Mouse (Mus musculus) spleen, embryonic (tissue): Measurements from ENCODE around the gene Eif1.

Source experiments
- CTCF ChIA-PET: fragments of 350-600 bp; sonication (Branson Sonifier 250); formaldehyde crosslinking; loops from one replicate; lab custom pipeline; 2022; lab: Charles Lee

Gene Eif1

DNA sequence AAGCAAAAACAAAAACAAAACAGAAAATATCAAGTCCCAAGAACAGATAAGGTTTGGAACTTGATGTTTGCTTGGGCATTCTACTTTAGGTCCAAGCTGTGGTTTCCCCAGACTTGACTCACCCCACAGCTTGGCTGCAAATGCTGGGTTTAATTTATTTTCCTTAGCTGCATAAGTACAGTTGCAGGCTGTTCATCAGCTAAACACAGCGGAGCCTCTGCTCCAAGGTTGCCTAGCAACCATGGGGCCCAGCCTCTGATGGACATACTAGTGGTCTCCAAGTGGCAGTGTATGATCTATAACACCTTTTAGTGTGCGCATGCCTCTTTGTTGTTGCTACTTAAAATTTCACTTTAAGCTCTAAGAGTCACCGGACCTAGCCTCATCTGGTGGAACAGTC is 16.0 kb downstream of the Eif1 start:
- CTCF ChIA-PET: interaction anchor here (0.8 kb wide), 1 partner anchor 679 kb away, joined by 5 read pairs; no protein-coding TSS in a partner anchor

GRCm38 (mm10) chr11:100344269-100344668 is 24.6 kb downstream of the Eif1 start:
- CTCF ChIA-PET: no interaction called here

GRCm38 (mm10) chr11:100352076-100352857 is 32.6 kb downstream of the Eif1 start:
- CTCF ChIA-PET: interaction anchor here (0.7 kb wide), 1 partner anchor 9 kb away, joined by 5 read pairs; no protein-coding TSS in a partner anchor

GRCm38 (mm10) chr11:100355151-100355951 is 35.7 kb downstream of the Eif1 start:
- CTCF ChIA-PET: interaction anchor here (0.6 to 0.7 kb wide), 3 partner anchors 59 to 1215 kb away, joined by 3 to 14 read pairs (median 3); no protein-coding TSS in a partner anchor

- CTCF ChIA-PET: interaction anchor here (0.7 kb wide), 1 partner anchor 60 kb away, joined by 3 read pairs; no protein-coding TSS in a partner anchor
These were observed 36.5 kb downstream of the Eif1 start, which contains the start of gene Hap1 for GRCm38 (mm10) chr11:100355972-100356818. Gene Hap1 (minus strand): TSS chr11:100356128.

- CTCF ChIA-PET: interaction anchor here (0.6 kb wide), 1 partner anchor 35 kb away, joined by 3 read pairs; no protein-coding TSS in a partner anchor
These were observed 37.1 kb downstream of the Eif1 start for GRCm38 (mm10) chr11:100356819-100357211.

DNA sequence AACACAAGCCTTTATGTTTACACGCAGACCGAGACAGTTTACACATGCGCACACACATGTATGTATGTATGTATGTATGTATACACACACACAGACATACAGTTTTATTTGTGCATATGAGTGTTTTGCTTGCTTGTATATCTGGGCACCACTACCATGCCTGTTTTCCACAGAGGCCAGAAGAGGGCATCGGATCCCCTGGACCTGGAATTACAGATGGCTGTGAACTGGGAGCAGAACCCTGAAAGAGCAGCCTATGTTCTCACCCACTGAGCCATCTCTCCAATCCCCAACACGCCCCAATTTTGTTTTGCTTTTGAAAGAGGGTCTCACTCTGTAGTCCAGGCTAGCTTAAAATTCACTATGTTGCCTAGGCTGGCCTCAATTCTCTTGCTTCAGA is 37.7 kb downstream of the Eif1 start:
- CTCF ChIA-PET: interaction anchor here (0.6 kb wide), 1 partner anchor 34 kb away, joined by 3 read pairs; no protein-coding TSS in a partner anchor

GRCm38 (mm10) chr11:100360175-100360574 is 40.5 kb downstream of the Eif1 start:
- CTCF ChIA-PET: interaction anchor here (0.6 kb wide), 1 partner anchor 49 kb away, joined by 3 read pairs; no protein-coding TSS in a partner anchor

GRCm38 (mm10) chr11:100361059-100361458 is 41.4 kb downstream of the Eif1 start:
- CTCF ChIA-PET: interaction anchor here (0.7 kb wide), 1 partner anchor 41 kb away, joined by 7 read pairs; no protein-coding TSS in a partner anchor

DNA sequence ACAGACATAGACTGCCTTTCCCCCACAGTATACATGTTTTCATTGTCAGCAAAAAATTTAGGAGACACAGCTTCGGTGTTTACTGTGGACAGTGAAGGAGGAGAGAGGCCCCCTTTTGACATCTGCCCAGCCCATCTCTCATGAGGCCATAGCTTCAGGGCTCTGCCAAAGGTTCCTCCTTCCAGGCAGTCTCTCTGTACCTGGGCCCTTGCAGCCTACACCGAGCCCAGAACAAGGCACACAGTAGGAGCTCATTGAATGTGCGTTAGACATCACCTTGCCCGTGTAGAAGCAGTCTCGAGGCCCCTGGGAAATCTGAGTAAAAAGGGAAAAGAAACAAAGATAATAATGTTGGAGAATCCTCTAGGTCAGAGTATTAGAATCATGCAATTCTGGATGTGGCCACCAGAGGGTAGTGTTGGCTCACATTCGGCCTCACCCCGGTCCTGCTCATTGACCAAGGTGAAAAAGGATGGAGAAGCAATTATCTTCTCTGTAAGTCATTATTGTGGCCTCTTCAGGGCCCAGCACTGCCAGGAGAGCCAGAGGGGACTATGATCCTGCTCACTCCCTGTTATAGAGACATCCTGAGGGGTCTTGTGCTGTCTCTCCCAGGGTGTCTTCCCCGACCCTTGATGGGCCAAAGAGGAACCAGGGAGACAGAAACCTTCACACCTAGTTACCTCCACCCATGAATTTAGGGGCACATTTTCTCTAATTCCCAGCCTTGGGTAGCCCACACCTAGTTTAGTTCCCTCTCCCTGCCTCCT is 42.7 kb downstream of the Eif1 start:
- CTCF ChIA-PET: interaction anchor here (0.6 kb wide), 2 partner anchors 56 to 376 kb away, joined by 3 to 4 read pairs; no protein-coding TSS in a partner anchor

DNA sequence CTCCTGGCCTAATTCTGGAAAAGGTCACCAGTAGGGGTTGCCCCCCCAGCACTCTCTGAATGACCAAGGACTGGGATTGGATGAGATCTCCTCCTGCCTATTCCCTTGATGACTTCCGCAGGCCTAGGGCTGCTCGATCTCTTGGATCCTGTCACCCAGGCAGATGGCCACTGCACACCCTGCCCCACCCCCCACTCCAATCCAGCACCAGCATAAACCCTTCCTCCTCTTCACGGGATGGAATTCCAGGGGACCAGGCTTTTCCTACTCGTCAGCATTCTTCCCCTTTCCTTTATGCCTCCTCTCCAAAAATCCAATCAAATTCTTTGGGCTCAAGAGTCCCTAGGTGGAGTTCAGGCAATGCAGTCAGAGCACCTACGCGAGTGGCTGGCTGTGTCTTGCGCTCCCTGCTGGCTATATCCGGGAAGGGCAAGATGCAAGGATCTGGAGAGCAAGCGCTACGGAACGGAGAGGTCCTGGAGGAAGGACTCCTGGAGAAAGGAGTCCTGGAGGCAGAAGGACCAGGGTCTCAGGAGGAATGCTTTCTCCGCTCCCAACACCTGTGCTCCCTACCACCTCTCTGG is 43.4 kb downstream of the Eif1 start:
- CTCF ChIA-PET: no interaction called here

DNA sequence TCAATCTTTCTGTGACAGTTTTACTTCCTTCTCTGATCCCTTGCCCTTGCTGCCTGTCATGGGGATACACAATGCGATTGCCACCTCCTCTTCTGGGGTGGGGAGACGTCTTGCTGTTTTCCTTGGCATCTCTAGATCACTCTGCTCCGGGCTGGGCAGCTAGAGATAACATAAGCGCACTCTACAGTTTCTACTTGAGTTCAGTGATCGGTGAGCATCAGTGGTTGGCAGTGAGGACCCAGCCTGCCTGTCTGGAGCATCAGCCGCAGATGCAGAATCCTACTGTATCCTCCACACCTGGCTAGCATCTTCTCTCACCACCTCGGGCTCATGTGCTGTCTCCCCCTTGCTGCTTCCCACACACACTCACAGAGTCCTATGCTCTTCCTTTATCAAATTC is 49.5 kb downstream of the Eif1 start:
- CTCF ChIA-PET: no interaction called here

DNA sequence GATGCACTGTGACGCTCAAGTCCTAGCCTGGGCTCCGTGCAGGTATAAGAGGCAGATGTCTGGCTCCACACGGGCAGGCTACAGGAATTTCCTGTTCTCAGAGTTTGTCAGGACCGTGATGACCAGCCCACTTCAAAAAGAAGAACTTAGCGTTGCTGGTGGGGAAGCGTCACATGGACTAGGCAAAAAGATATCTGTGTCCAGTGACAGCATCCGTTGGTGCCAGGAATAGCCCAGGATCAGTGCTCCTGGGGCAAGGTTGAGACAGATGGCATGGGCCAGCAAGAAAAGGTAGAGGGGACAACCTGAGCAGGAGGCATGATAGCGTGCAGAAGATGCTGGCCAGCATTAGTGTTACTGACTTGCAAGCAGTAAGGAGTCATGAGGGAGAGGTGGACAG is 50.1 kb downstream of the Eif1 start:
- CTCF ChIA-PET: interaction anchor here (0.5 kb wide), 1 partner anchor 66 kb away, joined by 4 read pairs; no protein-coding TSS in a partner anchor
